Mouse (Mus musculus) liver, embryonic 14.5 days (tissue): ENCODE data around the gene Nkain4. TPM values are rescaled to one million over a fixed set of nuclear protein-coding genes. Genes with fewer than 3 reads are reported as not detected.
A peak's percentile ranks its signal among the peaks of the same experiment; 100 is the strongest.

ENCODE experiments used
- ATAC-seq: fragments of 200-750 bp; cut with Nextera tagmentation; 2 replicates; pipeline ENCODE4 v1.8.0; 2017; ENCODE audit warnings: moderate number of reproducible peaks, mild to moderate bottlenecking, moderate library complexity; ENCODE audit not compliant: insufficient read depth
- DNase-seq, 3 experiments: peaks; one replicate each; pipeline ENCODE4 v3.0.0-alpha.2; 2012 to 2013; ENCODE audit warnings: low read depth in 3 of 3, low spot score in 3 of 3
- H3K27ac ChIP-seq: fragments of 300-500 bp; sonication (generic); 2 replicates; pipeline ENCODE4 v1.5.1; 2014; ENCODE audit warnings: moderate library complexity, mild to moderate bottlenecking, control low read depth, inconsistent platforms
- H3K27me3 ChIP-seq: fragments of 300-500 bp; sonication (generic); 2 replicates; pipeline ENCODE4 v1.6.1; 2014; ENCODE audit warnings: mild to moderate bottlenecking, low read length, moderate library complexity; ENCODE audit not compliant: control insufficient read depth, insufficient read depth
- H3K36me3 ChIP-seq: fragments of 300-500 bp; sonication (generic); replicated peaks from 2 replicates; pipeline ENCODE4 v1.6.1; 2014; ENCODE audit warnings: low read depth; ENCODE audit not compliant: control insufficient read depth, insufficient read depth
- H3K4me1 ChIP-seq, 2 experiments: fragments of 200-500 bp in 1 of 2; fragments of 300-500 bp in 1 of 2; sonication (generic) in 1 of 2; replicated peaks; 2 replicates each; pipeline ENCODE4 v1.6.1; 2012 to 2014; ENCODE audit warnings: antibody characterized with exemption in 1 of 2, inconsistent platforms in 1 of 2, low read length in 1 of 2; ENCODE audit not compliant: control insufficient read depth in 2 of 2, insufficient read depth in 2 of 2
- H3K4me2 ChIP-seq: fragments of 300-500 bp; sonication (generic); 2 replicates; pipeline ENCODE4 v1.6.1; 2014; ENCODE audit warnings: low read depth, mild to moderate bottlenecking, control low read depth, moderate library complexity
- H3K4me3 ChIP-seq, 2 experiments: fragments of 200-500 bp in 1 of 2; fragments of 300-500 bp in 1 of 2; sonication (generic) in 1 of 2; 2 replicates each; pipeline ENCODE4 v1.5.1; 2012 to 2014; ENCODE audit warnings: low read depth in 2 of 2, low read length in 2 of 2, mild to moderate bottlenecking in 2 of 2, control low read depth in 1 of 2, inconsistent platforms in 1 of 2, moderate library complexity in 1 of 2; ENCODE audit not compliant: insufficient read depth in 1 of 2
- H3K9ac ChIP-seq: fragments of 300-500 bp; sonication (generic); replicated peaks from 2 replicates; pipeline ENCODE4 v1.6.1; 2014; ENCODE audit warnings: mild to moderate bottlenecking, control low read depth, moderate library complexity
- H3K9me3 ChIP-seq: fragments of 300-500 bp; sonication (generic); 2 replicates; pipeline ENCODE4 v1.6.1; 2016; ENCODE audit warnings: low read length, mixed read lengths; ENCODE audit not compliant: control insufficient read depth
- CTCF ChIP-seq: IDR thresholded peaks from 2 replicates; pipeline ENCODE4 v1.5.1; 2016; ENCODE audit warnings: antibody characterized with exemption, low read depth, control low read depth
- EP300 ChIP-seq: IDR thresholded peaks from 2 replicates; pipeline ENCODE4 v1.6.1; 2016; ENCODE audit warnings: antibody characterized with exemption, low read depth
- WGBS: fragments of 180-500 bp; shearing (Covaris S2); extraction: QIAGEN DNeasy Blood & Tissue Kit; methylation state at CpG from one replicate; pipeline ENCODE4 v1.1.7; 2014; ENCODE audit not compliant: insufficient replicate concordance; 5-methylcytosine and 5-hydroxymethylcytosine counted together
- polyA plus RNA-seq, 2 experiments: library from polyadenylated mRNA; depleted of rRNA in 1 of 2; stranded (reverse) in 1 of 2; unstranded in 1 of 2; fragments of >200 nt; fragmentation: Nextera tagmentation in 1 of 2; extraction: Ambion mirVana in 1 of 2; gene quantifications; 2 replicates each; pipeline versions ENCODE4 v1.2.1 to v1.2.3; 2012 to 2014

The Nkain4 gene
- polyA plus RNA-seq, 2 experiments = 1.1 to 1.5 TPM

- no peak overlapping the region for H3K4me3 ChIP-seq
These were observed 60.4 kb downstream of the Nkain4 start for GRCm38 (mm10) chr2:180894029-180894623.

DNA sequence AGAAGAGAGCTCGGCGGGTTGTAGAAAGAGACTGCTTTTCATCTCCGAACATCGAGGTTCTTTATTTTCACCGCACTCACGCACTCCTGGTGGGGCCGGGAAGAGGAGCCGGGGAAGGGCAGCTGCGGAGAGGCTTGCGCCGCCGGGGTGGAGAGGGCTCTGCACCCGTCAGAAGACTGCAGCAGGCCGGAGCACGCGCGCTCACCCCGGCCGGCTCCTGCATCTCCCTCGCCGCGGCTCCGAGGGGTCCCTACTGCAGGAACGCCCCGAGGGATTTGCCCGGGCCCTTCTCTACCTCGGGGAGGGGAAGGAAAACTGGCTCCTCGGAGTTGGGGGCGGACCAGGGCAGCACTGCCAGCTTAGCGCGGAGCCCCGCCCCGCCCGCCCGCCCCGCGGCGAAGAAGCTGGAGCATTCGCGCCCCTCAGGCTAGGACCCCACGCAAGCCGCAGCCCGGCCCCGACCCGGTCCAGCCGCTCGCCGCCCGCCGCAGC lies 60.9 kb downstream of the Nkain4 start:
- DNase-seq (no peak), ATAC-seq (no peak)
- no peak overlapping the region for H3K27ac ChIP-seq
- no peaks in the 10 kb centered on the region for H3K4me1 ChIP-seq
- no peaks in the 10 kb centered on the region for H3K9me3 ChIP-seq
- H3K4me3 ChIP-seq = no peak overlapping the region; a peak in 1 of 4 replicates
- peaks cover 79% of the 10 kb centered on the region for H3K27me3 ChIP-seq
- TF ChIP-seq EP300 (no peak), CTCF (no peak)
- H3K36me3 ChIP-seq = no peaks in the 10 kb centered on the region
- H3K9ac ChIP-seq = no peak overlapping the region
- 2% methylated on average over 43 of the region's 50 CpGs for WGBS
- H3K4me2 ChIP-seq = peak overlapping the region; percentile 40; the same call in 1 of the 2 replicates

More at GRCm38 (mm10) chr2:180894029-180894623, 60.4 kb downstream of the Nkain4 start:
- no peak overlapping the region for H3K27ac ChIP-seq
- peaks cover 74% of the 10 kb centered on the region for H3K27me3 ChIP-seq
- peak overlapping the region; percentile 8; the same call in 1 of the 2 replicates for H3K4me2 ChIP-seq
- no peaks in the 10 kb centered on the region for H3K4me1 ChIP-seq
- no peak for TF ChIP-seq CTCF
- TF ChIP-seq EP300 = no peak
- no peak for DNase-seq
- no peak for ATAC-seq
- no peaks in the 10 kb centered on the region for H3K9me3 ChIP-seq
- H3K36me3 ChIP-seq = no peaks in the 10 kb centered on the region
- under 1% methylated on average over 56 of the region's 57 CpGs for WGBS
- H3K9ac ChIP-seq = no peak overlapping the region

- Histone ChIP-seq H3K36me3 (no peaks in the 10 kb centered on the region), H3K9ac (no peak overlapping the region), H3K4me3 (peak overlapping the region in 1 of 2 experiments; percentile 20; a peak in 2 of 4 replicates), H3K27me3 (peaks cover 85% of the 10 kb centered on the region), H3K27ac (no peak overlapping the region), H3K9me3 (no peaks in the 10 kb centered on the region), H3K4me1 (no peaks in the 10 kb centered on the region), H3K4me2 (peak overlapping the region; percentile 40; the same call in 1 of the 2 replicates)
- 1% methylated on average over 97 of the region's 97 CpGs for WGBS
- ATAC-seq (no peak), DNase-seq (no peak)
- TF ChIP-seq EP300 (no peak), CTCF (no peak)
These were observed 61.5 kb downstream of the Nkain4 start for GRCm38 (mm10) chr2:180892841-180893521.

DNA sequence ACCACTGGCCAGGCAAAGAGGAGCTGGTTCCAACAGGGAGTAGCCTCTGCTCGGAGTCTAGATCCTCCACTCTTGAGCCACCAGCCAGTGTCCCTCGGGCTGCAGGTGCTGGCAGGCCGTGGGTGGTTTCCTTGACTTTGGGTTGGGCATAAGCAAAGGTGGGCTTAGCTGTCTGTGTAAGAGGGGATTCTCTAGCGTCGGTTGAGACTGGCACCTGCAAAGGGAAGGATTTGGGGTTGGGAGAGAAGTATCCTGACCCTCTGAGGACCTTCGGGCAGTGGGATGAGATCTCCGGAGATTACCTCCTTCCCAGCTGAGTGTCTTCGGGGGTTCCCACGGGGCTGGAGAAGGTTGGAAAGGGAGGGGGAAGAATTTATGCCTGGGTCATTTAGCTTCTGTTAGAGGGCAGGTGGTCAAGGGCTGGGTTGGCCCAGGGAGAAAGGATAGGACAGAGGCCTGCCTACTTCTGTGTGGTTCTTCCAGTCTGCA lies 62.6 kb downstream of the Nkain4 start:
- TF ChIP-seq CTCF (no peak), EP300 (no peak)
- no peak for DNase-seq
- 13% methylated on average over 9 of the region's 9 CpGs for WGBS
- ATAC-seq = no peak
- Histone ChIP-seq H3K4me1 (no peaks in the 10 kb centered on the region), H3K9ac (no peak overlapping the region), H3K36me3 (no peaks in the 10 kb centered on the region), H3K4me2 (no peak overlapping the region), H3K27ac (no peak overlapping the region), H3K27me3 (peaks cover 86% of the 10 kb centered on the region), H3K4me3 (no peak overlapping the region), H3K9me3 (no peaks in the 10 kb centered on the region)
